Mouse (Mus musculus): ENCODE measurements around the gene Tmem253. TPM values are rescaled to one million over a fixed set of nuclear protein-coding genes. Genes with fewer than 3 reads are reported as not detected.
A peak's percentile ranks its signal among the peaks of the same experiment; 100 is the strongest.

The Tmem253 gene
- 0.44 and 1.1 TPM in 2 replicates for polyA plus RNA-seq (2015; fragmentation: Nextera tagmentation; extraction: Ambion mirVana)

DNA sequence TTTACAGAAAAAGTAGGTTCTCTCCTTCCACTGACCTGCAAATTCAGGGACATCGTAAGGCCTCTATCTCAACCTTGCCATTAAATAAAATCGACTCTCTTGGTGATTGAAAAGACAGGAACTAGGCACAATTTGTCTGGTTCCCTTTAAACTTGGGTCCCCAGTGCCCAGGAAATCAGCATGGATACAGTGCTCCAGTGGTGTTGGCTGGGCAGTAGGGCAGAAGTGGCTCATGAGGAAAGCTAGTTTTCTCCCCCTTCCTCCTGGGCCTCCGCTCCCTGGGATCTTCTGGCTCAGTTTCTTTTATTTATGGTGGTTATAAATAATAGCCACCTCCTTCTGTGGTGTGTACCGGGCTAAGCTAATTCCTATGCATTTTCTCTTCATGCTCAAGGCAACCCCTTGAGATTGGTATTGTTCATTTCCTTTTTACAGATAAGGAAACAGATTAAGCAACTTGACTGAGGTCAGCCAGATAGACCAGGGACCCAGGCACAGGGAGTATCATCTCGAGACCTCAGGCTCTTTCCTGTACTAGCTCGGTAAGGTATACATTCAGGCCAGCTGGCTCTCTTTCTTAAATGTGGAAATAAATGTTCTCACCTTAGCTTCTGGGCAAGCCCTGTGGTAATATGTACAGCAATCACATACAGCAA is at the start of gene Tmem253:
Gene Tmem253, plus strand, starts transcription at position 214 of the 656 bp plus-strand sequence.
- H3K36me3 ChIP-seq: no peaks in the 10 kb centered on the region
- peaks cover 51% of the 10 kb centered on the region for H3K4me1 ChIP-seq
- H3K9ac ChIP-seq: peak within 1 kb of the TSS; percentile 80
- peak within 1 kb of the TSS; percentile 64 for H3K4me2 ChIP-seq
- H3K9me3 ChIP-seq: no peaks in the 10 kb centered on the region
- no peak for ATAC-seq (ENCODE audit: insufficient number of reproducible peaks, insufficient read depth, low FRiP score, low TSS enrichment, low read depth)
- no peaks in the 10 kb centered on the region for H3K27me3 ChIP-seq
- H3K27ac ChIP-seq: peak within 1 kb of the TSS; percentile 92
- WGBS: 39% methylated on average over 6 of the region's 6 CpGs
- peak within 1 kb of the TSS; percentile 61 for H3K4me3 ChIP-seq

DNA sequence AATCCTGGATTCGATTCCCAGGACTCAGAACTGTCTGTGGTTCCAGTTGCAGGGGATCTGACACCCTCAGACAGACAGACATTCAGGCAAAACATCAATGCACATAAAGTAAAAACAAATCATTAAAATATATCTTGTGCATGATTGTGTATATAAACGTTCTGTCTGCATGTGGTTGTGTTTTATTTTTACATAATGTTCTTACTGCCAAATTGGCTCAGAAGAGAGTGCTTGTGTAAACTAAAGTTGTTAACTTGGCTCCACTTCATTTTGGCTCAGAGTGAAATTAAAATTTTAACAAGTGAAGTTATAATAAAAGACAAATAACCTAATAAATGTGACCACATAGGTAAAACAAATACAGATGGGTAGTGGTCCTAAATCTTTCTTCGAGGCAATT is 48.1 kb upstream of the Tmem253 start:
- WGBS: 82% methylated on average over 3 of the region's 3 CpGs
- no peak overlapping the region for H3K27ac ChIP-seq
- ATAC-seq (ENCODE audit: insufficient number of reproducible peaks, insufficient read depth, low FRiP score, low TSS enrichment, low read depth): no peak
- H3K9ac ChIP-seq: no peak overlapping the region
- no peaks in the 10 kb centered on the region for H3K27me3 ChIP-seq
- no peaks in the 10 kb centered on the region for H3K9me3 ChIP-seq
- no peaks in the 10 kb centered on the region for H3K4me1 ChIP-seq
- H3K4me2 ChIP-seq: no peak overlapping the region
- H3K4me3 ChIP-seq: no peak overlapping the region
- H3K36me3 ChIP-seq: no peaks in the 10 kb centered on the region

DNA sequence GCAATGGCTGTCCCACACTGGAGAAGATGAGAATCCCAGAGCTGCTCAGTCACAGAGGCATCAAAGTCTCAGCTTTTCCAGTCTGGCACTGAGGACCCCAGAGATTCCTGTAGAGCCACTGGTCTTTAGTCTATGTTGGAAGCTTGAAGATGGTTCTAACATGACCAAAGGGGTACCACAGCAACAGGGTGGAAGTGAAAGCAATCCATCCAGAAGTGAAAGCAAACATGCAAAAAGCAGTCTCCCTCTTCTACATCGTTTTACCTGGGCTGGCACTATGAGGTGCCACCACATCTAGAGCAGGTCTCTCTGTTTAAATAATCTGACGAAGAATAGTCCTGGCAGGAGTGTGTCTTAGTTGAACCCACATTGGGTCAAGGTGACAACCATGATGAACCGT is 36.2 kb upstream of the Tmem253 start:
- Histone ChIP-seq H3K27ac (no peak overlapping the region), H3K4me2 (no peak overlapping the region), H3K9ac (no peak overlapping the region), H3K27me3 (no peaks in the 10 kb centered on the region), H3K9me3 (no peaks in the 10 kb centered on the region), H3K4me1 (peaks cover 10% of the 10 kb centered on the region), H3K4me3 (no peak overlapping the region), H3K36me3 (no peaks in the 10 kb centered on the region)
- no peak for ATAC-seq (ENCODE audit: insufficient number of reproducible peaks, insufficient read depth, low FRiP score, low TSS enrichment, low read depth)
- 90% methylated on average over 3 of the region's 3 CpGs for WGBS

DNA sequence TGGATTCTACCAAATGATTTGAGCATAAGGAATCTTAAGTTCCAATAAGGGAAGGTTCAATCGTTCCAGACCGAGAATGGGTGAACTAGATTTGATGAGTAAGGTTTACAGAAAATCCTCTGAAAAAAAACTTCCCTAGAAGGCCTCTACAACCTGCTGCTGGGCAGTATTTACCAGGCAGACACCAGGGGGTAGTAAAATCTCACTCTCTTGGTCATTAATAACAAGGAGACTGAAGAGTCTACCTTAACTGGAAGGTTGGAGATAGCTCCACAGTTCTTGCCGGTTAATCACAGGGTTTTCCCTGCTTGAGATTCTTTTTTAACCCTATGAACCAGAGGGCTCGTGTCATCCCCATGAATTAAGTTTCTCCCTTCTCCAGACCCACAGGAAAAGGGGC is 32.2 kb upstream of the Tmem253 start:
- ATAC-seq (ENCODE audit: insufficient number of reproducible peaks, insufficient read depth, low FRiP score, low TSS enrichment, low read depth): no peak
- Histone ChIP-seq H3K9me3 (no peaks in the 10 kb centered on the region), H3K36me3 (peaks cover 16% of the 10 kb centered on the region), H3K27me3 (no peaks in the 10 kb centered on the region), H3K27ac (peak overlapping the region; percentile 98; the same call in 1 of the 2 replicates), H3K4me1 (peaks cover 29% of the 10 kb centered on the region), H3K4me2 (peak overlapping the region; percentile 84; the same call in 1 of the 2 replicates), H3K4me3 (no peak overlapping the region), H3K9ac (no peak overlapping the region)
- WGBS: 58% methylated on average over 4 of the region's 4 CpGs

DNA sequence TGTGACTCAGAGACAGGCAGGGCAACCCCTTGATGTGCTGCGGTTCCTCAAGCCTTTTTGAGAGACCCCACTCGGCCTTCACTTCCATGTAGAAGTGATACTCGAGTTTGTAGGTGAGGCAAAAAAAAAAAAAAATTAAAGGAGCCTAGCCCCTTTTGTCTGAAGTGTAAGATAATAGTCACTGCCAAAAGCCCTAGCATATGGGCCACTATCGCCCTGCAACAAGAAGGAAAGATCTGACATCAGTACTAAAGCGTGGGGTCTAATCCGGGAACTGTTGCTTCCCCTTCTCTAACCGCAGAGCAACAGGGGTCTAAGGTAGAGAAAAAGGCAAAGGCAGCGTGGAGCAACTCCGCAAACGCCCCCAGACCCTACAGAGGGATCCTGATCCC is 31.6 kb upstream of the Tmem253 start:
- H3K9me3 ChIP-seq: no peaks in the 10 kb centered on the region
- H3K27ac ChIP-seq: peak overlapping the region; percentile 98
- peaks cover 33% of the 10 kb centered on the region for H3K4me1 ChIP-seq
- H3K4me3 ChIP-seq: peak overlapping the region; percentile 77
- peaks cover 22% of the 10 kb centered on the region for H3K36me3 ChIP-seq
- WGBS: 9% methylated on average over 10 of the region's 10 CpGs
- H3K4me2 ChIP-seq: peak overlapping the region; percentile 84
- H3K27me3 ChIP-seq: no peaks in the 10 kb centered on the region
- ATAC-seq (ENCODE audit: insufficient number of reproducible peaks, insufficient read depth, low FRiP score, low TSS enrichment, low read depth): no peak
- peak overlapping the region; percentile 91 for H3K9ac ChIP-seq

DNA sequence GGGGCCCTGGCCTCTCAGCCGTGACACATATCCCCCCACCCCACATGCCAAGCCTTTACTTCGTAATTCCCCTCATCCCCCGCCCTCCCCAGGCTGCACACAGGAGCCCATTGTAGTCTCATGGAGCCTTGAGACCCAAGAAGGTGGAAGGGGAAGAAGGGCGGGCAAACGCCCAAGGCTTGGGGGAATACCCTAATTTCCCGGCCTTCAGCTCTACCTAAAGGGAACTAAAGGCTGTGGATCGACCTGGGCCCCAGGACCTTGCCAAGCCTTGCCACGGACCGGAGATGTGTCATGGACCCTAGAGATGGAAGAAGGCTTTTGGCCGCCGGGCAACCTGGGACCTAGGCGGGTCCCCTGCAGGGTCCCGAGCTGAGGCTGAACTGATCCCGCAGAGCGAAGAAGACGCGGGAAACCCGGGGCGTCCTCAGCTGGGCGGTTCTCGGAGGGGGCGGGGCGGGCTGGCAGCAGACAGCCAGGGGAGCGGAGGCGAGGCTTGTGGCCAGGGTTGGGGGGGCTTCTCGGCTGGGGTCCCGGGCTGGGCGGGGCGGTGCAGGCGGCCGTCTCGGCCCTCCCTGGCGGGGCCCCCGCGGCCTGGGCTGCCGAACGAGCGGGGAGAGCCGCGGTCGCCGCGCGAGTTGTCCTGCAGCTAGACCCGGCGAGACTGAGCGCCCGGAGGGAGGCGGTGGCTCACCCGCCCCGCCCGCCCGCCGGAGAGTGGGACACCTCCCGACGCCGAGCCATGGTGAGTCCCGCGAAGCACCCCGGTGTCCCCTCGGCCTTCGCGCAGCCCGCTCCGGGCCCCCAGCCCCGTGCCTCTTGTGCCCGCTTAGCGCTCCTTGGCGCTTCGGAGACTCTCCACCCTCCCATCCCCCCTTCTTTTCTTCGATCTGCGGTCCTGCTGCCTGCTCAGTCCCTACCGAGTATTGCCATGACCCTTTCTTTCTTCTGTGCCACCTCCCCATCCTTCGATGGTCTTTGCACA is 30.9 kb upstream of the Tmem253 start, which contains the start of gene Arhgef40:
Gene Arhgef40, plus strand, starts transcription at position 473 of the 985 bp plus-strand sequence.
- peak; percentile 89 for ATAC-seq (ENCODE audit: insufficient number of reproducible peaks, insufficient read depth, low FRiP score, low TSS enrichment, low read depth)
- H3K4me2 ChIP-seq: peak within 1 kb of the TSS; percentile 84
- H3K9me3 ChIP-seq: no peaks in the 10 kb centered on the region
- peaks cover 39% of the 10 kb centered on the region for H3K4me1 ChIP-seq
- H3K27ac ChIP-seq: peak within 1 kb of the TSS; percentile 98
- H3K9ac ChIP-seq: peak within 1 kb of the TSS; percentile 91
- peak within 1 kb of the TSS; percentile 77 for H3K4me3 ChIP-seq
- peaks cover 29% of the 10 kb centered on the region for H3K36me3 ChIP-seq
- under 1% methylated on average over 47 of the region's 74 CpGs for WGBS
- H3K27me3 ChIP-seq: no peaks in the 10 kb centered on the region

DNA sequence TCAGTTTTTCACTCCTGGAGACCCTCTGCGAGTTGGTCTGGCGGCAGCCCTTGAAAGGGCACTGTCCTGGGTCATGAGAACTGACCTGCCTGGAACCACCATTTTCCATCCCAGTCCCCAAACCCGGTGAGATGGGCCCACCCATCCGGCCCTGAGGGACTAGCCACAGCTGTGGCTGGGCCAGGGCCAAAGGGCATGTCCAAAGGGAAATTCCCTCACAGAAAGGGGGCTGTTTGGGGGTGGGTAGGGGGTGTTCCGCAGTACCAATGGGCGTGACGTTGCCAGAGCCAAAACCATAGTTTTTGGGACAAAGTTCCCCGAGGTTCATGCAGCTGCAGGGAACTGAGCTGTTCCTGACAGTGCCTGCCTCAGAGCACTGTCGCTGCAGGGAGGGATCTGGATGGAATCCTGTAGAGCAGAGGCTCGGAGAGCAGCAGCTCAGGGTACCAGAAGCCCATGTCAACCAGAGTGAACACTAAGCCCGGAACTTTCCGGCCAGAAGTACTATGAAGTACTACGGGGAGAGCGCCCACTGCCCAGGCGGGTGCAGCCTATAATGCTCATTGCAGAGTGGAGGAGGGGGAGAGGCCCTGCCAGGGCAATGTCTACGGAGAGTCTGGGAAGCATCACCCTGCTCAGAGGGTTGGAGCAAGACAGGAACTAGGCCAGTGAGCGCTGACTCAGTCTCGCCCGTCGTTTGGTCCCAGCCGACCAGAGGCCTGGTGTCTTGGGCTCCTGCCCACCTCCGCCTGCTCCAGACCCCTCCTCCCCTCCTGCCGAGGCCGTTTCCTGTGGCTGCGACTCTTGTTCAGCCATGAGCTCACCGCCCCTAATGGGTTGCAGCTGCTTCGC is 29.9 kb upstream of the Tmem253 start:
- H3K27ac ChIP-seq: peak overlapping the region; percentile 98
- ATAC-seq (ENCODE audit: insufficient number of reproducible peaks, insufficient read depth, low FRiP score, low TSS enrichment, low read depth): peak; percentile 79
- H3K9me3 ChIP-seq: no peaks in the 10 kb centered on the region
- peak overlapping the region; percentile 84 for H3K4me2 ChIP-seq
- under 1% methylated on average over 27 of the region's 27 CpGs for WGBS
- no peaks in the 10 kb centered on the region for H3K27me3 ChIP-seq
- H3K9ac ChIP-seq: peak overlapping the region; percentile 91
- peaks cover 39% of the 10 kb centered on the region for H3K4me1 ChIP-seq
- peak overlapping the region; percentile 77 for H3K4me3 ChIP-seq
- peaks cover 39% of the 10 kb centered on the region for H3K36me3 ChIP-seq

DNA sequence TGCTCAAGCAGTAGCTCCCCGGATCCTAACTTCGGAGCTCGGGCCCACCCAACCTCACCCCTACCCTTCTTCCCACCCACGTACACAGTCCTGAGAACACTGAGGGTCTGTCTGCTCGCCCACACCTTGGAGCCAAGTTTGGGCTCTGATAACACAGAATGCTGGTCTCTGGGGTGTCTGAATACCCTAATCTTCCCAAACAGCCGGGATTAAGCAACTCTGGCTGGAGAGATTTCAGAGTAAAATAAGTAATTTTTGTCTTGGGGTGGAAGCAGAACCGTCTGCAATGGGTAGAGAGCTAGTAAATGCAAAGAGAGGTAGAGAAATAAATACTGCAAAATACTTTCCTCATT is 29.3 kb upstream of the Tmem253 start:
- Histone ChIP-seq H3K9me3 (no peaks in the 10 kb centered on the region), H3K4me3 (peak overlapping the region; percentile 77), H3K27ac (peak overlapping the region; percentile 98), H3K27me3 (no peaks in the 10 kb centered on the region), H3K4me1 (peaks cover 39% of the 10 kb centered on the region), H3K36me3 (peaks cover 45% of the 10 kb centered on the region), H3K4me2 (peak overlapping the region; percentile 84), H3K9ac (peak overlapping the region; percentile 91)
- ATAC-seq (ENCODE audit: insufficient number of reproducible peaks, insufficient read depth, low FRiP score, low TSS enrichment, low read depth): no peak
- WGBS: 3% methylated on average over 7 of the region's 7 CpGs

DNA sequence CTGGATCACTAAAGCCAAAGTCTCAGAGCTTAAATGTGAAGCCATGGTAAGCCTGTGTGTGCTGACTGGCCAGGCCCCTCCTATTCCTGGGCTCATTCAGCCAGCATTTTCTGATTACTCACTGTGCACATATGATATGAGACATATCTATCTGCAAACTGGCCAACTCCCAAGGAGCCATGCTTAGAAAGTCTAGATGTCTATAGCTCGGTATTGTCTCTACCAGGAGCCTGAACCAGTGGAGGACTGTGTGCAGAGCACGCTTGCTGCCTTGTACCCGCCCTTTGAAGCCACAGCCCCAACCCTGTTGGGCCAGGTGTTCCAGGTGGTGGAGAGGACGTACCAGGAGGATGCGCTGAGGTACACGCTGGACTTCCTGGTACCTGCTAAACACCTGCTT is 28.3 kb upstream of the Tmem253 start:
- no peak overlapping the region for H3K27ac ChIP-seq
- H3K4me2 ChIP-seq: peak overlapping the region; percentile 84; the same call in 1 of the 2 replicates
- no peaks in the 10 kb centered on the region for H3K27me3 ChIP-seq
- H3K36me3 ChIP-seq: peaks cover 55% of the 10 kb centered on the region
- no peaks in the 10 kb centered on the region for H3K9me3 ChIP-seq
- H3K4me1 ChIP-seq: peaks cover 39% of the 10 kb centered on the region
- H3K4me3 ChIP-seq: no peak overlapping the region
- no peak for ATAC-seq (ENCODE audit: insufficient number of reproducible peaks, insufficient read depth, low FRiP score, low TSS enrichment, low read depth)
- no peak overlapping the region for H3K9ac ChIP-seq
- WGBS: 89% methylated on average over 6 of the region's 6 CpGs

DNA sequence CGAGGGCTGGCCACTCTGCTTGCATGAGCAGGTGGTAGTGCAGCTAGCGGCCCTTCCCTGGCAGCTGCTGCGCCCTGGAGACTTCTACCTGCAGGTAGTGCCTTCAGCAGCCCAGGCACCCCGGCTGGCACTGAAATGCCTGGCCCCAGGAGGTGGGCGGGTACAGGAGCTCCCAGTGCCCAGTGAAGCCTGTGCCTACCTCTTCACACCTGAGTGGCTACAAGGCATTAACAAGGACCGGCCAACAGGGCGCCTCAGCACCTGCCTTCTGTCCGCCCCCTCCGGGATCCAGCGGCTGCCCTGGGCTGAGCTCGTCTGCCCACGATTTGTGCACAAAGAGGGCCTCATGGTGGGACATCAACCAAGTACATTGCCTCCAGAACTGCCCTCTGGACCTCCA is 26.7 kb upstream of the Tmem253 start:
- Histone ChIP-seq H3K4me2 (no peak overlapping the region), H3K27me3 (no peaks in the 10 kb centered on the region), H3K9ac (peak overlapping the region; percentile 54; the same call in 1 of the 2 replicates), H3K9me3 (no peaks in the 10 kb centered on the region), H3K27ac (no peak overlapping the region), H3K36me3 (peaks cover 66% of the 10 kb centered on the region), H3K4me1 (peaks cover 34% of the 10 kb centered on the region), H3K4me3 (no peak overlapping the region)
- WGBS: 77% methylated on average over 12 of the region's 12 CpGs
- no peak for ATAC-seq (ENCODE audit: insufficient number of reproducible peaks, insufficient read depth, low FRiP score, low TSS enrichment, low read depth)

DNA sequence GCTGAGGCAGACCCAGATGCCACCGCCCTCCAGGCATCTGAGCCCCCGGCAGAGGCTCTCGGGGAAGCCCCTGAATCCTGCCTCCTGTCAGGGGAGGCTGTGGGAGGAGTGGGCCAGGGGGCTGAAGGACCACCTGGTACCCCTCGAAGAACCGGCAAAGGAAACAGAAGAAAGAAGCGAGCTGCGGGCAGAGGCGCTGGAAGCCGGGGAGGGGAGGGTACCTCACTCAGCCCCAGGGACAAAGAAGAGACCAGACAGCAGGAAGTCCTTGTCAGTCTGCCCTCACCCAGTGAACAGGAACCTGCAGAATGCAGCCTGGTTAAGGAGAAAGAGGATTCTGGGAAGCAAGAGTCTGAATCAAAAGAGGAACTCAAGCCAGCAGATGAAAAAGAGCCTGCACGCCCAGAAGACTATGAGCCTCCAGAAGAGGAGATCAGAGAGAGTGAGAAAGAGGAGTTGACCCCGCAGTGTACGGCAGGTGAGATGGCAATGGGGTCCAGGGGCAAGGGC is 25.9 kb upstream of the Tmem253 start:
- Histone ChIP-seq H3K9me3 (no peaks in the 10 kb centered on the region), H3K27ac (no peak overlapping the region), H3K27me3 (no peaks in the 10 kb centered on the region), H3K4me1 (peaks cover 28% of the 10 kb centered on the region), H3K4me3 (no peak overlapping the region), H3K9ac (peak overlapping the region; percentile 54), H3K4me2 (no peak overlapping the region), H3K36me3 (peaks cover 74% of the 10 kb centered on the region)
- 57% methylated on average over 12 of the region's 12 CpGs for WGBS
- ATAC-seq (ENCODE audit: insufficient number of reproducible peaks, insufficient read depth, low FRiP score, low TSS enrichment, low read depth): no peak
